Mouse (Mus musculus): Measurements from ENCODE around the gene Prss23.

Prss23 gene

GRCm38 (mm10) chr7:89499516-89500307 lies 27.3 kb downstream of the Prss23 start:
- DNase-seq: no peak

DNA sequence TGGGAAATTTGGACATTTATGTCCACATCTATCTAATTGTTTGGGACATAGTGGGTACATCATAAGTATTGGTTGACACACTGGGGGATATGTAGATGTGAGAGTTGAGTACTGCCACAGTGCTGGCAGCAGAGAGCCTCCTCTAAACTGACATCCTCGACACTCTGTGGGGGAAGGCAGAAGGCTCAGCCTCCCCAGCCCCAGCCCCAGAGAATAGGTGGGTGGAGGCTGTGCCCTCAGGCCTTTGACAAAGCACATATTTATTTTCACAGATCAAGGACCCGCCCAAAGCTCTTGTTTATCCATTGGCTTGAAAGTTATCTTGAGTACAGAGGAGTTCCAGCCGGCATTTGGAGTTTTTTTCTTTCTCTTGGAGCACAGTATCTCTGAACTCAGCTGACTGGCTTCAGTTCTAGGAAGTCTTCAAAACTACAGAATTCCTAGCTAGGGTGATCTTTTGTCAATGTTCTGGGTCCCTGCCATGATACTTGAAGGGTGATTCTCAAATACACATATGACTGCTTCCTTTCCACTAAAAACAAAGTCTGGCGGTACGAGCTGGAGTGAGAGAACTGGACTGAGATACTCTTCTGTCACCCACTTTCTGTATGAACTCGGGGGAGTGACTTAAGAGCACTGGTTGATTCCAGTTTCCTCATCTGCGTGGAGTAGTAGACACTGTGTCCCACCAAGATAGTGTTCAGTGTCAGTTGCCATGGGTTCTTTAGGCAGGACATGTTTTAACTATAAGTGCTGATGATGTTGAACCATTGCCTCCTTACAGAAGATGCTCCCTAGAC lies 43.0 kb downstream of the Prss23 start:
- DNase-seq: no peak

GRCm38 (mm10) chr7:89481723-89482122 lies 45.3 kb downstream of the Prss23 start:
- no peak for DNase-seq

- DNase-seq: no peak
These were observed 48.5 kb downstream of the Prss23 start for GRCm38 (mm10) chr7:89478490-89478889.

GRCm38 (mm10) chr7:89477294-89477999 lies 49.5 kb downstream of the Prss23 start:
- DNase-seq: no peak

- no peak for DNase-seq
These were observed 53.5 kb downstream of the Prss23 start for GRCm38 (mm10) chr7:89473442-89473841.

GRCm38 (mm10) chr7:89463775-89464592 lies 63.0 kb downstream of the Prss23 start:
- no peak for DNase-seq

DNA sequence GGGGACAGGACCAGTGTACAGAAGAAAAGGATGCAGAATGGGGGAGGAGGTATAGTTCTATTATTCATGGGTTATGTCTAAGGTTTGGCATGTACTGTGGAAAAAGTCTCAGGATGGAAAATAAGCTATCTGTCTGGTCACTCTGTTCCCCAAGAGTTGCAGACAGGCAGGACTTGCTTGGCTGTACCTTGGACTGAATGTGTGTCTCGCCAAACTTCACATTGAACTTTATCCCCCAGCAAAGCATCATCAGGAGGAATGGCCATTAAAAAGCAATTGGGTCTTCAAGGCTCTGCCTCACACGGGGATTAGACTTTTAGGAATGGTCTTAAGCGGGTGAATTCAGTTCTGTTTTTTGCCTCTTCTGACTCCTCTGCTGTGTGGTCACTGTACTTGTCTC lies 63.7 kb downstream of the Prss23 start:
- DNase-seq: no peak

GRCm38 (mm10) chr7:89462646-89463207 lies 64.3 kb downstream of the Prss23 start:
- DNase-seq: no peak

DNA sequence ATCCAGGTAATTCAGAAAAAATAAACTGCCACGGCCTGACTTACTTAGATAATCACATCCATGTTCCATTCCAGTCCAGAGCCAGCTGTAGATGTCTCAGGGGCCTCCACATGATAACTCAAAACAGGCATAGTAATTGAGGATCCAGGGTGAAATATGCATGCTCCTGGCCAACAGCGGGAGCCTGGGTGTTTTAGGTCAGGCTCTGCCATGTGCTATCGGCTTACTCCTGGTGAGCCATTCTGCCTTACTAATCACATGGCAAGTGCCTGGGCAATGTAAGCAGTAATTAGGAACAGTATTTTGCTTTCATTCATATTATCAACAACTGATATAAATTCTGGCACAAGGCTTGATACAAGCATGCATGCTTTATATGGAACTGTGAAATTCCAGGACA lies 65.6 kb downstream of the Prss23 start:
- DNase-seq: no peak

DNA sequence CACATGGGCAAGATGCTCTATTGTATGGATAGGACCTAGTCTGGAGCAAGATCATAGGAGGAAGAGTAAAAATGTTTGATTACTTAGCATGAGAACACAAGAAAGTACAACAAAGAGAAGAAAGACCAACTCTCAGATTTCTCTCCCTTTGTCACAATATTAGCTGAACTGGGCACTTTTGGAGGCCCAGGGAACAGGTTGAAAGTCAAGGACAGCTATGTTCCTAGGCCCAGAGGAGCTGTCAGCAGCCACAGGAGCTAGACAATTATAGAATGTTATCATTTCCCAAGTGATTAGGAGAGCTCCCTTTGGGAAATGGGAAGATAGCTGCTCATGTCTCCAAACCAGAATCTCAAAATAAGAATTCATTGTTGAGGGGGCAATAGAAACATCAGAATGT lies 66.1 kb downstream of the Prss23 start:
- no peak for DNase-seq

DNA sequence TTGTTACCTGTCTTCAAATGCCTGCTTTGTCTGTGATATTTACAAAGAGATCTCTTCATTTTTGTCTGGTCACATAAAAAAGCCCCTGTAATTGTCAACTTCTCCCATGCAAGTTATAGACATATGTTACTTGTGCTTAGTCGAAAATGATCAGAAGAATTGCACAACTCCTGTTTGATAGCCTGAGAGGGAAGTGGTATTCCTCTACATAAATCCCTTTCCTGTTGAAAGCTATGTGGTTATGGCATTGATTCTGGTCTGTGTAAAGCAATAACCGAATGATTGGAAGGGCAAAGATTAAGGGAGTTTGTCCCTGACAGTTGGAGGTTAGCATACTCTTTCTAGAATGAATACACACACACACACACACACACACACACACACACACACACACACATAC lies 67.3 kb downstream of the Prss23 start:
- no peak for DNase-seq

Measured in thymus, adult 18-20 months (tissue).